Mouse (Mus musculus): Measurements from ENCODE around the gene Fyb. TPM values are rescaled to one million over a fixed set of nuclear protein-coding genes. Genes with fewer than 3 reads are reported as not detected.

Gene Fyb
- total RNA-seq, 2 experiments from 2014 or later, result 3.8 TPM

GRCm38 (mm10) chr15:6629174-6629573, 106.5 kb downstream of the Fyb start:
- no peak for DNase-seq
- intact Hi-C loops (cut with DNase I), result loop anchor here (10.0 kb wide), 1 partner anchor 256 kb away; no protein-coding TSS in a partner anchor

GRCm38 (mm10) chr15:6635405-6635804, 112.8 kb downstream of the Fyb start:
- intact Hi-C loops (cut with DNase I), result no loop called here
- no peak for DNase-seq

- no peak for DNase-seq
- intact Hi-C loops (cut with DNase I), result no loop called here
Observed at GRCm38 (mm10) chr15:6642223-6642622, 119.6 kb downstream of the Fyb start.

GRCm38 (mm10) chr15:6645498-6645897, 122.8 kb downstream of the Fyb start:
- intact Hi-C loops (cut with DNase I), result no loop called here

GRCm38 (mm10) chr15:6647066-6647465, 124.4 kb downstream of the Fyb start:
- intact Hi-C loops (cut with DNase I), result no loop called here
- no peak for DNase-seq

More at GRCm38 (mm10) chr15:6645498-6645897, 122.8 kb downstream of the Fyb start:
- DNase-seq, result no peak

GRCm38 (mm10) chr15:6648757-6649403, 126.2 kb downstream of the Fyb start:
- intact Hi-C loops (cut with DNase I), result no loop called here
- no peak for DNase-seq

- intact Hi-C loops (cut with DNase I), result no loop called here
- no peak for DNase-seq
Observed at GRCm38 (mm10) chr15:6653046-6653445, 130.4 kb downstream of the Fyb start.

GRCm38 (mm10) chr15:6658081-6658480, 135.4 kb downstream of the Fyb start:
- intact Hi-C loops (cut with DNase I), result no loop called here
- no peak for DNase-seq

- intact Hi-C loops (cut with DNase I), result no loop called here
- DNase-seq, result no peak
Observed at GRCm38 (mm10) chr15:6661951-6662350, 139.3 kb downstream of the Fyb start.

GRCm38 (mm10) chr15:6663991-6664390, 141.3 kb downstream of the Fyb start:
- no peak for DNase-seq
- intact Hi-C loops (cut with DNase I), result no loop called here

- intact Hi-C loops (cut with DNase I), result no loop called here
- DNase-seq, result no peak
Observed at GRCm38 (mm10) chr15:6666072-6666471, 143.4 kb downstream of the Fyb start.

GRCm38 (mm10) chr15:6668793-6669437, 146.3 kb downstream of the Fyb start:
- intact Hi-C loops (cut with DNase I), result no loop called here
- no peak for DNase-seq

- DNase-seq, result no peak
- intact Hi-C loops (cut with DNase I), result no loop called here
Observed at GRCm38 (mm10) chr15:6678479-6678878, 155.8 kb downstream of the Fyb start.

- intact Hi-C loops (cut with DNase I), result no loop called here
- no peak for DNase-seq
Observed at GRCm38 (mm10) chr15:6702164-6702563, 179.5 kb downstream of the Fyb start.

GRCm38 (mm10) chr15:6705351-6705901, 182.8 kb downstream of the Fyb start:
- no peak for DNase-seq
- intact Hi-C loops (cut with DNase I), result no loop called here

- intact Hi-C loops (cut with DNase I), result no loop called here
- DNase-seq, result peak; percentile 36 to 64
Observed at GRCm38 (mm10) chr15:6707551-6707935, 184.9 kb downstream of the Fyb start.

GRCm38 (mm10) chr15:6707936-6708525, 185.4 kb downstream of the Fyb start, which contains the start of gene Rictor:
Gene Rictor, plus strand, starts transcription at chr15:6708379.
- intact Hi-C loops (cut with DNase I), result no loop called here
- DNase-seq, result peak; percentile 77 to 80

GRCm38 (mm10) chr15:6708526-6709441, 186.1 kb downstream of the Fyb start:
- intact Hi-C loops (cut with DNase I), result no loop called here
- DNase-seq, result no peak

- no peak for DNase-seq
- intact Hi-C loops (cut with DNase I), result no loop called here
Observed at GRCm38 (mm10) chr15:6709618-6710017, 187.0 kb downstream of the Fyb start.

GRCm38 (mm10) chr15:6710341-6710740, 187.7 kb downstream of the Fyb start:
- intact Hi-C loops (cut with DNase I), result no loop called here
- DNase-seq, result no peak

All from gastrocnemius, postnatal 36 days (tissue).